Comparison of ENCODE assay signal across 8 mouse cellular contexts in genomic region chr13:95959651-95960476, GRCm38 (mm10).
A peak's percentile ranks its signal among the peaks of the same experiment; 100 is the strongest.
DNase-seq lines count a peak whose midpoint lies in the region; ATAC-seq and TF ChIP-seq lines count a peak whose summit lies in the region.

No protein-coding gene starts in this region.

- H3K4me3 ChIP-seq in heart, embryonic 16.5 days (ENCODE audit: low read length): no peak overlapping the region
- no peak overlapping the region for H3K4me3 ChIP-seq in heart, adult 2 months
- no peak overlapping the region for H3K4me3 ChIP-seq in bone marrow, adult 2 months (replicated peaks; ENCODE audit: control insufficient read depth, low read depth, low read length)
- H3K4me3 ChIP-seq in hindbrain, embryonic 13.5 days: no peak overlapping the region
- 0 out of 2 replicates have a peak overlapping the region, but pooled peaks have one; percentile 5 for H3K4me3 ChIP-seq in midbrain, embryonic 12.5 days

- no peaks in the 10 kb centered on the region for H3K79me2 ChIP-seq in heart, adult 2 months (replicated peaks; ENCODE audit: control insufficient read depth, insufficient read depth, low read length)

- H3K4me2 ChIP-seq in heart, embryonic 16.5 days (ENCODE audit: low read depth, low read length): peak overlapping the region; percentile 33
- peak overlapping the region; percentile 36 for H3K4me2 ChIP-seq in hindbrain, embryonic 13.5 days
- peak overlapping the region; percentile 40 for H3K4me2 ChIP-seq in midbrain, embryonic 12.5 days (replicated peaks)

- no peaks in the 10 kb centered on the region for H3K27me3 ChIP-seq in heart, embryonic 16.5 days (ENCODE audit: control insufficient read depth, insufficient read depth, low read length)
- H3K27me3 ChIP-seq in heart, adult 2 months (ENCODE audit: control insufficient read depth, insufficient read depth, low read length): no peaks in the 10 kb centered on the region; the same call in none of the 2 replicates
- H3K27me3 ChIP-seq in hindbrain, embryonic 13.5 days: no peaks in the 10 kb centered on the region
- peaks cover 10% of the 10 kb centered on the region; the same call in 1 of the 2 replicates for H3K27me3 ChIP-seq in midbrain, embryonic 12.5 days

- no peaks in the 10 kb centered on the region for H3K9me3 ChIP-seq in heart, embryonic 16.5 days (replicated peaks; ENCODE audit: control insufficient read depth, low read length)
- no peaks in the 10 kb centered on the region for H3K9me3 ChIP-seq in hindbrain, embryonic 13.5 days
- H3K9me3 ChIP-seq in midbrain, embryonic 12.5 days: no peaks in the 10 kb centered on the region

- no peak for ATAC-seq in heart, embryonic 16.5 days (replicated peaks; ENCODE audit: extremely low read depth, insufficient read depth, low FRiP score)
- ATAC-seq in hindbrain, embryonic 13.5 days (ENCODE audit: low FRiP score): no peak
- 0 out of 2 replicates have a peak, but pooled peaks have one; percentile 50 for ATAC-seq in midbrain, embryonic 12.5 days (ENCODE audit: low FRiP score, low read depth)

- peaks cover 17% of the 10 kb centered on the region for H3K4me1 ChIP-seq in heart, embryonic 16.5 days (ENCODE audit: control insufficient read depth, insufficient read depth, low read length)
- H3K4me1 ChIP-seq in heart, adult 2 months (ENCODE audit: control insufficient read depth, insufficient read depth, low read length): peaks cover 2% of the 10 kb centered on the region
- peaks cover 4% of the 10 kb centered on the region for H3K4me1 ChIP-seq in bone marrow, adult 2 months (ENCODE audit: control insufficient read depth, insufficient read depth, low read length)
- peaks cover 39% of the 10 kb centered on the region for H3K4me1 ChIP-seq in hindbrain, embryonic 13.5 days (replicated peaks)
- H3K4me1 ChIP-seq in midbrain, embryonic 12.5 days: peaks cover 37% of the 10 kb centered on the region

- 0 out of 2 replicates have a peak overlapping the region, but pooled peaks have one; percentile 15 for H3K27ac ChIP-seq in heart, embryonic 16.5 days (ENCODE audit: low read length)
- no peak overlapping the region for H3K27ac ChIP-seq in heart, adult 2 months
- H3K27ac ChIP-seq in bone marrow, adult 2 months (ENCODE audit: control insufficient read depth, insufficient read depth, low read depth, low read length, poor library complexity): peak overlapping the region; percentile 9
- H3K27ac ChIP-seq in hindbrain, embryonic 13.5 days: peak overlapping the region; percentile 70
- H3K27ac ChIP-seq in midbrain, embryonic 12.5 days (replicated peaks): peak overlapping the region; percentile 66

- WGBS in heart, embryonic 16.5 days: 21% methylated on average over 14 of the region's 14 CpGs
- 36% methylated on average over 14 of the region's 14 CpGs for WGBS in heart, adult 2 months
- 51% methylated on average over 14 of the region's 14 CpGs for WGBS in bone marrow, adult 2 months
- 3% methylated on average over 14 of the region's 14 CpGs for WGBS in hindbrain, embryonic 13.5 days
- WGBS in midbrain, embryonic 12.5 days: 5% methylated on average over 14 of the region's 14 CpGs

- DNase-seq in heart, adult 2 months: no peak
- DNase-seq in gastrocnemius, postnatal 10 days: no peak
- DNase-seq in Muller cell, postnatal 12 days (ENCODE audit: inconsistent ontology term): no peak
- DNase-seq in cerebellum, postnatal 36 days: no peak

- H3K36me3 ChIP-seq in heart, embryonic 16.5 days (ENCODE audit: control insufficient read depth, insufficient read depth): no peaks in the 10 kb centered on the region
- no peaks in the 10 kb centered on the region for H3K36me3 ChIP-seq in heart, adult 2 months (ENCODE audit: control insufficient read depth, insufficient read depth, low read length)
- no peaks in the 10 kb centered on the region for H3K36me3 ChIP-seq in hindbrain, embryonic 13.5 days
- H3K36me3 ChIP-seq in midbrain, embryonic 12.5 days: no peaks in the 10 kb centered on the region

- intact Hi-C loops in heart, adult 2 months (cut with DNase I): no loop called here

- no peak overlapping the region; the same call in 1 of the 2 replicates for H3K9ac ChIP-seq in heart, embryonic 16.5 days (ENCODE audit: low read length)
- no peak overlapping the region for H3K9ac ChIP-seq in heart, adult 2 months (ENCODE audit: low read depth, low read length)
- peak overlapping the region; percentile 55; the same call in 1 of the 2 replicates for H3K9ac ChIP-seq in hindbrain, embryonic 13.5 days
- H3K9ac ChIP-seq in midbrain, embryonic 12.5 days (replicated peaks): no peak overlapping the region

- TF ChIP-seq EP300 in heart, adult 2 months (IDR thresholded peaks at IDR 0.05; ENCODE audit: insufficient read depth, low read depth, low read length): no peak

- TF ChIP-seq POLR2A in heart, adult 2 months (IDR thresholded peaks at IDR 0.05; ENCODE audit: insufficient read depth, low read depth, low read length): no peak
- TF ChIP-seq POLR2A in bone marrow, adult 2 months (IDR thresholded peaks at IDR 0.05; ENCODE audit: borderline replicate concordance, control insufficient read depth, low read depth, low read length): no peak

- no peak for TF ChIP-seq CTCF in heart, adult 2 months (IDR thresholded peaks at IDR 0.05)
- no peak for TF ChIP-seq CTCF in bone marrow, adult 2 months (IDR thresholded peaks at IDR 0.05; ENCODE audit: control insufficient read depth, insufficient read depth, low read length)
